Mouse (Mus musculus) forebrain, postnatal 0 days (tissue): Measurements from ENCODE around the gene Madd. TPM values are rescaled to one million over a fixed set of nuclear protein-coding genes. Genes with fewer than 3 reads are reported as not detected.

Source experiments
- ATAC-seq: fragments of 200-750 bp; cut with Nextera tagmentation; 2 replicates; pipeline ENCODE4 v1.8.0; 2017; ENCODE audit warnings: mild to moderate bottlenecking, moderate library complexity
- DNase-seq: peaks from one replicate; pipeline ENCODE4 v3.0.0-alpha.2; 2015
- H3K27ac ChIP-seq: fragments of 300-500 bp; sonication (generic); 2 replicates; pipeline ENCODE4 v1.5.1; 2014; ENCODE audit warnings: low read depth, mild to moderate bottlenecking, antibody characterized with exemption, low read length, moderate library complexity, mixed read lengths
- H3K27me3 ChIP-seq: fragments of 300-500 bp; sonication (generic); 2 replicates; pipeline ENCODE4 v1.6.1; 2014; ENCODE audit warnings: mild to moderate bottlenecking, low read length, mixed read lengths; ENCODE audit not compliant: insufficient read depth
- H3K36me3 ChIP-seq: fragments of 300-500 bp; sonication (generic); 2 replicates; pipeline ENCODE4 v1.6.1; 2014; ENCODE audit warnings: mild to moderate bottlenecking, moderate library complexity; ENCODE audit not compliant: insufficient read depth
- H3K4me1 ChIP-seq: fragments of 300-500 bp; sonication (generic); 2 replicates; pipeline ENCODE4 v1.6.1; 2014; ENCODE audit warnings: antibody characterized with exemption; ENCODE audit not compliant: insufficient read depth
- H3K4me2 ChIP-seq: fragments of 300-500 bp; sonication (generic); 2 replicates; pipeline ENCODE4 v1.6.1; 2014; ENCODE audit warnings: low read depth, mild to moderate bottlenecking, moderate library complexity
- H3K4me3 ChIP-seq: fragments of 300-500 bp; sonication (generic); 2 replicates; pipeline ENCODE4 v1.5.1; 2014; ENCODE audit warnings: low read depth, low read length, mixed read lengths
- H3K9ac ChIP-seq: fragments of 300-500 bp; sonication (generic); 2 replicates; pipeline ENCODE4 v1.6.1; 2014; ENCODE audit warnings: mild to moderate bottlenecking
- H3K9me3 ChIP-seq: fragments of 300-500 bp; sonication (generic); 2 replicates; pipeline ENCODE4 v1.6.1; 2016; ENCODE audit warnings: low read length
- CTCF ChIP-seq: sonication (generic); IDR thresholded peaks from 2 replicates; pipeline ENCODE4 v1.5.1; 2016; ENCODE audit warnings: antibody characterized with exemption, control low read depth, low read depth
- WGBS: fragments of 180-500 bp; shearing (Covaris S2); extraction: QIAGEN DNeasy Blood & Tissue Kit; methylation state at CpG from one replicate; pipeline ENCODE4 v1.1.7; 2014; 5-methylcytosine and 5-hydroxymethylcytosine counted together
- polyA plus RNA-seq: library from polyadenylated mRNA; unstranded; fragments of >200 nt; fragmentation: Nextera tagmentation; extraction: Ambion mirVana; gene quantifications from 2 replicates; pipeline ENCODE4 v1.2.1, GENCODE M21; 2015
- total RNA-seq: library from RNA; depleted of rRNA; stranded (reverse); fragments of >200 nt; gene quantifications from 2 replicates; pipeline ENCODE4 v1.2.3, GENCODE M21; 2014; rRNA removed

Gene Madd
- total and polyA plus RNA-seq, 2 experiments from 2014 or later, result 28.5 to 50.0 TPM

DNA sequence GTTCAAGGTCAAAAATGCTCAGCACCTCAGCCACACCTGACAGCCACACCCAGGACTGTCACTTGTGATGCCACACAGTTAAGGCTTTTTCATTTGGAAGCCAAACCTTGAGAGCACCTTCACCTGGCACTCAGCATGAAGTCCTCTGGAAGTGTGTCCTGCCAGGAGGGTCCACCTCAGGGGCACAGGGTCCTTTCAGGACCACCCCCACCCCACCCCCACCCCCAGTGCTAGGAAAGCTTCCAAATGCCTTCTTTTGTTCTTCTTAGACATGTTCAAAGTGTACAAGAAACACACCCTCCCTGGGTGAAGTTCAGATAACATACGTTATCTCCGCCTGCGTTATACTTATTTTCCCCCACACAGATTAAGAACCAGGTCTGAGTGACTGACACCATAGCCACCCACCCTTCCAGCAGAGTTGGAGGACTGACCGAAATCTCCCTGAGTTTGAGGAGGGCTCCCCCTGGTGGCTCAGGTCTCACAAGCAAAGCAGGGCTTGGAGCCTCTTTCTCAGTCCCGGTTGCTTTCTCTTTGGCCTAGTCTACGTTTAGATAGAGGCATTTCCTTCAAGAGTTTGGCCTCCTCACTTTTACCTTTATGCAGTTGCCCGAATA lies 82.4 kb downstream of the Madd start:
- peak; percentile 96 for TF ChIP-seq CTCF
- ATAC-seq (peak; percentile 91), DNase-seq (peak; percentile 91)
- H3K4me2 ChIP-seq, result no peak overlapping the region
- no peaks in the 10 kb centered on the region for H3K27me3 ChIP-seq
- no peak overlapping the region for H3K9ac ChIP-seq
- WGBS, result 6% methylated on average over 7 of the region's 7 CpGs
- no peak overlapping the region for H3K4me3 ChIP-seq
- H3K36me3 ChIP-seq, result no peaks in the 10 kb centered on the region
- no peak overlapping the region for H3K27ac ChIP-seq
- H3K4me1 ChIP-seq, result no peaks in the 10 kb centered on the region
- no peaks in the 10 kb centered on the region for H3K9me3 ChIP-seq

DNA sequence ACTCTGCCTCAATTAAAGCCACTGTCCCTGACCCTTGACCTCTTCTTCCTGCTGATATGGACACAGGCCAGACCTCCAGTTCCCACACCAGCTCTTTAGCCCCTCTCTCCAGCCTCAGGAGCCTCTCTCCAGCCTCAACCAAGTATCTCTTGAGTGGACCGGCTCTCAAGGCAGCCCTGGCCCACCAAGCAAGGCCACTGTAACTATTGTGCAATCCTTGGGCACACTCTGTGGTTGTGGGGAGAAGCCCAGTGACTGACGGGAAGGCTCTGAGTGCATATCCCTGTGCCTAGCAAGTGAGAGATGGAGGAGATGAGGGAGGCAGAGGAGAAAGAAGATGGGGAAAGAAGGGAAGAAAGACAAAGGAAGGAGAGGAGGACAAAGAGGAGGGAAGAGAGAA lies 85.5 kb downstream of the Madd start:
- H3K9me3 ChIP-seq, result no peaks in the 10 kb centered on the region
- no peak overlapping the region for H3K27ac ChIP-seq
- 83% methylated on average over 2 of the region's 2 CpGs for WGBS
- H3K4me3 ChIP-seq, result no peak overlapping the region
- H3K4me2 ChIP-seq, result no peak overlapping the region
- no peaks in the 10 kb centered on the region for H3K36me3 ChIP-seq
- no peak for TF ChIP-seq CTCF
- H3K27me3 ChIP-seq, result no peaks in the 10 kb centered on the region
- H3K4me1 ChIP-seq, result no peaks in the 10 kb centered on the region
- DNase-seq, result no peak
- ATAC-seq, result no peak
- H3K9ac ChIP-seq, result no peak overlapping the region

DNA sequence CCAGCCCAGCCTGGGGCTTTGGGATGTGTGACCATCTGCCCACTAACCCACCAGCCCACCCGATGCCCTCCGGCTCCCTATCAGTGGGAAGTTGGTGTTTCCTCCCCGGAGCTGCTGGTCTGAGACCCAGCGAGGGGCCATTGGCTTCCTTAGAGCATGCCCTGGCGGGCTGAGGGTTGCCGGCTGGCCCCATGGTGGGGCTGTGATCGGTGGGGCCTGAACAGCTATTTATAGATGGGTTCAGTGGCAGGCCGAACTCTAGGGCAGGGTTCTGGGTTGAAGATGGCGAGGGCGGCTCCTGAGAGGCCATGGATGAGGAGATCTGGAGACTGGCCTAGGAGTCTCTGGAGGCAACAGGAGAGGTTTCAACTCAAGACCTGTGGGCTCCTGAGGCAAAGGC lies 86.6 kb downstream of the Madd start:
- TF ChIP-seq CTCF, result no peak
- no peak for DNase-seq
- Histone ChIP-seq H3K4me1 (no peaks in the 10 kb centered on the region), H3K27me3 (no peaks in the 10 kb centered on the region), H3K9me3 (no peaks in the 10 kb centered on the region), H3K9ac (no peak overlapping the region), H3K4me2 (no peak overlapping the region), H3K36me3 (no peaks in the 10 kb centered on the region), H3K4me3 (no peak overlapping the region), H3K27ac (no peak overlapping the region)
- 87% methylated on average over 10 of the region's 10 CpGs for WGBS
- no peak for ATAC-seq

DNA sequence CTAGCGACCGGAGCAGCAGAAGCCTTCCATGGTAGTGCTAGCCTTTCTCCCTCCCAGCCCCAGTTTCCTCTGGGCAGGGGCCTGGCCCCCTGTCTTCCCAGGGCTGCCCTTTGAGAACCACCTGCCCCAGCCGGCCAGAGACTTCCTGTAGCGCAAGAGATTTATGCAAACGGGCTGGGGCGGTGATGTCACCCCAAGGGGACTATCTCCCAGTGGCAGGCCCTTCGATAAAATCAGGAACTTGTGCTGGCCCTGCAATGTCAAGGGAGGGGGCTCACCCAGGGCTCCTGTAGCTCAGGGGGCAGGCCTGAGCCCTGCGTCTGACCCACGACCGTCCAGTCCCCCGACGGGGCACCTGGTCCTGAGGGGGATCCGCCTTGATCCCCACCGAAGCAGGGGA lies 87.1 kb downstream of the Madd start:
- TF ChIP-seq CTCF, result no peak
- DNase-seq (no peak), ATAC-seq (no peak)
- no peaks in the 10 kb centered on the region for H3K4me1 ChIP-seq
- 78% methylated on average over 14 of the region's 14 CpGs for WGBS
- H3K4me3 ChIP-seq, result no peak overlapping the region
- H3K36me3 ChIP-seq, result no peaks in the 10 kb centered on the region
- H3K27ac ChIP-seq, result no peak overlapping the region
- H3K4me2 ChIP-seq, result no peak overlapping the region
- no peaks in the 10 kb centered on the region for H3K9me3 ChIP-seq
- H3K27me3 ChIP-seq, result no peaks in the 10 kb centered on the region
- no peak overlapping the region for H3K9ac ChIP-seq

DNA sequence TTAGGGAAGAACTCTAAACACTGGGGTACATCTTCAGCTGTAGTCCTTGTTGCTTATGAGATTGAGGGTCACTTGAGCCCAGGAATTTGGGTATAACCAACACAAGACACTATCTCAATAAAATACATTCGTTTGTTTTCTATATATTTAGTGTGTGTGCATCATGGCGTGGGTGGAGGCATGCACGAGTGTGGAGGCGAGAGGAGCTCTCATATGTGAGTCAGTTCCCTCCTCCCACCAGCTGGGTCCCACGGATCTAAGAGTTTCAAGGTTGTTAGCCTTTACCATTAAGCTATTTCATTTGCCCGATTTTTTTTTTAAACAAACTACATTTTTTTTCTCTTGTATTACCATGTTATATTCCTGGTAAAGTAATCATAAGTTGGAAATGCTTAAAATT lies 92.8 kb downstream of the Madd start:
- Histone ChIP-seq H3K36me3 (no peaks in the 10 kb centered on the region), H3K9me3 (no peaks in the 10 kb centered on the region), H3K4me2 (no peak overlapping the region), H3K4me1 (no peaks in the 10 kb centered on the region), H3K27ac (no peak overlapping the region), H3K4me3 (no peak overlapping the region), H3K9ac (no peak overlapping the region), H3K27me3 (no peaks in the 10 kb centered on the region)
- TF ChIP-seq CTCF, result no peak
- WGBS, result 73% methylated on average over 6 of the region's 6 CpGs
- ATAC-seq (no peak), DNase-seq (no peak)

DNA sequence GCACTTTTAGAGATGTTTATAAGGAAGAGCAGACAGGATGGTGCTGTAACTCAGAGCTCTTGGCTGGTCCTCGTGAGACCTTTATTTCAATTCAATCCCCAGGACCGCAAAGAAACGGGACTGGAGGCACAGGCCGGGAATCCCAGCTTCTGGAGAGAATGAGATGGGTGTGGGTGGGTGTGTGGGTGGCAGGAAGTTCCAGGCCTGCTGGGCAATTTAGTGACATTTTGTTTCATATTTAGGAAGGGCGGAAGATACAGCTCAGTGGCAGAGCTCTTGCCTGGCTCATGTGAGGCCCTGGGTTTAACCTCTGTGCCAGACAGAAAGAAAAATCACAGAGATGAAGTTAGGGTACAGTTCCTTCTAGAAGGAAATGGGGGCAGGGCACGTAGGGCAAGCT lies 93.4 kb downstream of the Madd start:
- ATAC-seq (no peak), DNase-seq (no peak)
- Histone ChIP-seq H3K27ac (no peak overlapping the region), H3K9ac (no peak overlapping the region), H3K9me3 (no peaks in the 10 kb centered on the region), H3K4me2 (no peak overlapping the region), H3K36me3 (no peaks in the 10 kb centered on the region), H3K27me3 (no peaks in the 10 kb centered on the region), H3K4me1 (no peaks in the 10 kb centered on the region), H3K4me3 (no peak overlapping the region)
- WGBS, result 75% methylated on average over 6 of the region's 6 CpGs
- no peak for TF ChIP-seq CTCF

DNA sequence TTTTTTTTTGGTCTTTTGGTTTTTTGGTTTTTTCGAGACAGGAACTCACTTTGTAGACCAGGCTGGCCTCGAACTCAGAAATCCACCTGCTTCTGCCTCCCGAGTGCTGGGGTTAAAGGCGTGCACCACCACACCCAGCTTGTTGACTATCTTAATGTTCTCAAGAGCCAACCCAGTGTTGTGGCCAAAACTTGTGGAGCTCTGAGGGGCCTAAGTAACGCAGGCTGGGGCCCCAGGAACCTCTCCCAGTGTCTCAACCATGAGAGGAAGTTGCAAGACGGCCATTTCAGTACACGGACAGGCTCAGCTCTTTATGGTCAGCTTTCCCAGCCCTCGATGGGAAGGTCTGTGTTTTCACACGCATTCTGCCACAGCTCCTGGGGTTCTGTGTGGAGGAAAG lies 94.7 kb downstream of the Madd start:
- Histone ChIP-seq H3K36me3 (no peaks in the 10 kb centered on the region), H3K27ac (no peak overlapping the region), H3K9ac (no peak overlapping the region), H3K4me3 (no peak overlapping the region), H3K27me3 (no peaks in the 10 kb centered on the region), H3K4me2 (no peak overlapping the region), H3K9me3 (no peaks in the 10 kb centered on the region), H3K4me1 (no peaks in the 10 kb centered on the region)
- WGBS, result 82% methylated on average over 9 of the region's 9 CpGs
- ATAC-seq (no peak), DNase-seq (no peak)
- TF ChIP-seq CTCF, result no peak

DNA sequence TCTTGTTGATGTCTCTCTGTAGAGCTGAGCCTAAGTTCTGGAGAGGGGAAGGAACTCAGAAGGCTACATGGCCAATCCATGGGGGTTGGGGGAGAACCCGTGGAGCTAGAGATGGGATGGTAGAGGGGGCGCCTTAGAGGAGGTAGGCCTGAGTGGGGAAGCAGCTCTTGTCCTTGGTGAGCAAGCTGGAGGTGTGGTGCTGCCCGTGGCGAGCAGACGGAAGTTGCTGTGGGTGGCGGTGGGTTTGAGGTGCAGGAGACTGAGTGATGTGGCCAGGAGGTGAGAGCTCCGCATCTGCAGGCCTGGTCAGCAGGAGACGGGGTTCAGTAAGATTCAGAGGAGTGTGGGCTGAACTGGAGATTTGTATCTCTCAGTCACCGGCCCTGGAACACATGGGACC lies 96.2 kb downstream of the Madd start:
- H3K9me3 ChIP-seq, result no peaks in the 10 kb centered on the region
- H3K4me1 ChIP-seq, result no peaks in the 10 kb centered on the region
- no peak for ATAC-seq
- no peak overlapping the region for H3K9ac ChIP-seq
- no peak overlapping the region for H3K4me3 ChIP-seq
- no peak for DNase-seq
- 91% methylated on average over 9 of the region's 9 CpGs for WGBS
- H3K36me3 ChIP-seq, result no peaks in the 10 kb centered on the region
- no peak overlapping the region for H3K4me2 ChIP-seq
- H3K27me3 ChIP-seq, result no peaks in the 10 kb centered on the region
- H3K27ac ChIP-seq, result no peak overlapping the region
- TF ChIP-seq CTCF, result no peak

Other genes starting within 250 kb of the Madd start
- gene Celf1, start 243.5 kb downstream of the Madd start, total RNA-seq, result 74.5 and 83.7 TPM in 2 replicates
- gene Celf1, start 243.5 kb downstream of the Madd start, polyA plus RNA-seq, result 56.9 and 72.2 TPM in 2 replicates
- 0.38 and 1.2 TPM in 2 replicates for gene Rapsn, start 148.2 kb downstream of the Madd start, total RNA-seq
- 0.93 and 1.1 TPM in 2 replicates for gene Rapsn, start 148.2 kb downstream of the Madd start, polyA plus RNA-seq
- 184 and 255 TPM in 2 replicates for gene Psmc3, start 129.8 kb downstream of the Madd start, total RNA-seq
- gene Psmc3, start 129.8 kb downstream of the Madd start, polyA plus RNA-seq, result 242 and 253 TPM in 2 replicates
- 25.5 and 26.8 TPM in 2 replicates for gene Slc39a13, start 113.4 kb downstream of the Madd start, total RNA-seq
- gene Slc39a13, start 113.4 kb downstream of the Madd start, polyA plus RNA-seq, result 19.7 and 22.3 TPM in 2 replicates
- gene Spi1, start 101.4 kb downstream of the Madd start, total RNA-seq, result 2.2 and 3.9 TPM in 2 replicates
- 4.7 and 5.1 TPM in 2 replicates for gene Spi1, start 101.4 kb downstream of the Madd start, polyA plus RNA-seq
- 0.38 TPM in 1 of 2 replicates, not detected in the other for gene Mybpc3, start 65.7 kb downstream of the Madd start, total RNA-seq
- gene Mybpc3, start 65.7 kb downstream of the Madd start, polyA plus RNA-seq, result 0.04 TPM in 1 of 2 replicates, not detected in the other
- gene Nr1h3, start 19.0 kb upstream of the Madd start, total RNA-seq, result 1.5 and 3.4 TPM in 2 replicates
- gene Nr1h3, start 19.0 kb upstream of the Madd start, polyA plus RNA-seq, result 1.6 and 1.8 TPM in 2 replicates
- gene Acp2, start 19.0 kb upstream of the Madd start, total RNA-seq, result 32.9 and 39.4 TPM in 2 replicates
- gene Acp2, start 19.0 kb upstream of the Madd start, polyA plus RNA-seq, result 24.4 and 32.2 TPM in 2 replicates
- 11.2 and 12.9 TPM in 2 replicates for gene Ddb2, start 53.1 kb upstream of the Madd start, total RNA-seq
- gene Ddb2, start 53.1 kb upstream of the Madd start, polyA plus RNA-seq, result 10.0 and 10.2 TPM in 2 replicates
- gene Pacsin3, start 72.1 kb upstream of the Madd start, total RNA-seq, result 20.5 and 21.6 TPM in 2 replicates
- gene Pacsin3, start 72.1 kb upstream of the Madd start, polyA plus RNA-seq, result 18.6 and 22.8 TPM in 2 replicates
- gene Arfgap2, start 81.1 kb upstream of the Madd start, total RNA-seq, result 44.0 and 59.9 TPM in 2 replicates
- 49.0 and 52.8 TPM in 2 replicates for gene Arfgap2, start 81.1 kb upstream of the Madd start, polyA plus RNA-seq